Mouse (Mus musculus): ENCODE measurements at regions not wholly inside any gene's neighbourhood (a gene's known extent, or its start where the extent isn't known, plus 50 kb on each side); places are given as distances from the start of the nearest gene placed in this dataset.

DNA sequence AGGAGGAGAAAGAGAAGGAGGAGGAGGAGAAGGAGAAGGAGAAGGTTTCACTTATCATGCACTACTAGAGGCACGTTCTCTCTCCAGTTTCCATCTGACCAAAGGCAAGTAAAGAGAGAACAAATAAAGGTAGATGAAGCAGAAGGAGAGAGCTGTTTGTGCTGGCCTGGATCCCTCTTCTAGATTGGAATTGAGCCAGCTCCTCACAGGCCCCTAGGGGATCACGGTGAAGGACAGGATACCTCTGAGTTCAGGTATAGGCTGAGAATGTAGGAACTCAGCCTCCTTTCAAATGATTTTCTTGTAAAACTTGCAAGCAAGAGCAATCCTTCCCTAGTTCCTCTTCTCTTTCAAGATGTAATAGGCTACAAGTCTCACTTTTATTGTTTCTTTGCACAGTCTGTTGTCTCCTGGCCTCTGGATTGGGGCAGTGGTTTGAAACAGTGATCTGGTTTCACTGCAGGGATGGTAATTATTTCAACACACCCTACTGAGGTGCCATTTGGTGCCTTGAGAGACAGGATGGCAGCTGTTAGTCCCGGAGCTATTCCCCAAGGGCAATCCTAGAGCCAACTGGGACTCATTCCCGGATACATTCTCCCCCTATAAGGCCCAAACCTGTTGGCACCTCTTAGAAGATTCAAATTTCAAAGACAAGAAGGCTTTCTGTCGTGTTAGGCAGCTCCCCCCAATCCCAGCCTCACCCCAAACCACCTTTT is 134.8 kb downstream of the Gm9817 start:
- DNase-seq = no peak

DNA sequence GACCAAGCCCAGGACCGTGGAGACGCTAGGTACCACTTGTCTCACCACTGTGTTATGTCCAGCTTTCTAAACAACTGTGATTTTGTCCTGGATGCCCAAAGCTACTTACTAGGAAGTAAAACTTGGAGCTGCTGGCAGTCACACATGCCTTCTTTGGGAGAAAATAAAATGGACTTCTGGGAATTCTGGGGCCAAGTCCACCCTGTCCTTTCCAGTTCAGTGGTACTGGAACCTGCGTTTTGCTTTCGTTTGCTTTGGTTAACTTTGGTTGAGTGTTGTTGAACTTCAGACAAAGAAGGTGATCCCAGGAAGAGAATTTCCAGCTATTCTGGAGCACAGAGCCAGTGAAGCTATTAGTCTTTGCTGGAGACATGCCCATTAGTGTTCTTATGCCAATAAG is 139.8 kb downstream of the Gm9817 start:
- no peak for DNase-seq

DNA sequence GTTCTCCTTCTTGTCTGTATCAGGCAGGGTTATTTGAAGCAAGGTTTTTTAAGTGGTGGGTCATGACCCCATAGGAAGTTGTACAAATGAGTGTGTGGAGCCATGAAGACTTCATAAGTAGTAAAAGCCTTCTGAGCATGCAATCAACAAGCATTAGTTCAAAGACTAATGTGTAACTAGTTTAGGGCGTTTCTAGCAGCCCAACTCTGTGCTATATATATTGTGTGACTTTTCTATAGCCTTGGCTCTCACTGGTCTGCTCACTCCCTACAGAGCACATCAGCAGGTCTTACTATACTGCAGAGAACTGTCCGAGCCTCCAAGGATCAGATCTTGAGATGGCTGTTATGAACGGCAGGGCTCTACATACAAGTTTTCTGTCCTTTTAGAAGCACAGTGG is 141.2 kb downstream of the Gm9817 start:
- DNase-seq = no peak

DNA sequence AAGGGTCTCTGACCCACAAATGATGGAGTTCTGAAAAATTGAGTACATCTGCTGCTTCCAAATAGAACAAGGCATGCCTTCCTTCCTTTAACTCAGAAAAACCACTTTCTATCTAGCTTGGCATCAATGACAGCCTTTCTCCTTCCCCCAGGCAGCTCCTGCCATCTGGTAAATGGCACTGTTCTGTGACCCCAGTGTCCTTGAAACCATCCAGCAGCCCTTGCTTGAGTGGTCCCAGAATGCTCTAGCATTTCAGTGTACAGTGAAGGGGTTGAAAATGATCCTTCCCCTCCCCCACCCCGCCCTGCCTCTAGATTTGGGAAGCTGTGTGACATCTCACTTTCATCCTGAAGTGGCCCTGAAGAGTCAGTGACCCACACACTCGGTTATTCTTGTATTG is 152.3 kb downstream of the Gm9817 start:
- DNase-seq = no peak

DNA sequence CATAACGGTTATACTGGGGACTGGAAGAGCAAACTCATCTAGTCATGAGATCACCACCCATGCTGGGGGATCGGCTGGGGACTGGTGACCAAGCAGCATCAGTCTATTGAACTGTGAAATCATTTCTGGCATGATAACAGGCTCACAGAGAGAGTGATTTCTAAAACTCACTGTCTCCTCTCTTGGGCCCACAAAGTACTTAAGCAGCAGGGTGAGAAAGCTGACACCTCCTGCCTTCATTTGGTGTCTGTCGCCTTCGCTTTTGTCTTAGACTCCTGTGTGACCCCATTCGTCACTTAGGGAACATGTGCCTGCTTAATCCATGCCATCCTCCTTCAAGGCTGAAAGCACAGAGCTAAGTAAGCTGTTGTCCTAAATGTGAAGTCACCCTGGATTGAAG is 154.3 kb upstream of the Mylip start:
- no peak for DNase-seq

DNA sequence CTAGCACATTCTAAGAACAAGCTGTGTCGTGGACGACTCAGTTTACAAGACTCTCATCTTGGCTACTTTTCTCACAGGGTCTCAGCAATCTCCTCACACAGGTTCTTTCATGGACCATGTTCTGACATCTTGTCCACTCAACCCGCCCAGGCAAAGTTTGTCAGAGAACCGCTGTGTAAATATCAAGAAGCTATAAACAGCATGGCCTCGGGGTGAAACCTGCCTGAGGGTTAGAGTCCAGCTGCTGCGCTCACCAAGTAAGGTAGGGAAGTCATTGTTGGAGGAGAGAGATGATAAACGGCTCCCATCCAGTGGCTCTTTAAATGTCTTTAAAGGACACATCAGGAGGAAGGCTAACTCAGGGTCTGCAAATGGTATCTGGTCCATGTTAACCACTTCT is 151.3 kb upstream of the Mylip start:
- no peak for DNase-seq

DNA sequence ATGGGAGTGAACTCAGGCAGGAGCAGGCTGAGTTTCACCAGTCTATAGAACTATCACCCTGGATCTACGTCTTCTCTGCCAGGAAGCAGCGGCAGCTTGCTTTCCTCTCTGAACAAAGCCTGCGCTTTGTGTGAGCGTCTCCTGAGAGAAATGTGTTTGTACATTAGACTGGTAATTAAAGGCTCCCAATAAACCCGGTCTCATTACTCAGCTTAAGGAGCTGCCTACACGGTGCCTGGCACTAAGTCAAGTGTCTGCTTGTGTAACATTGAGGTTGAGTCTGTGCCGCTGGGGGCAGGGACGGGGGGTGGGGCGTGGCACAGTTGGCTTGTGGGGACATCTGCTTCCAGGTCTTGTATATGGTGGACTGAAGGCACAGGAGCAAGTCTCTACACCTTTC is 150.4 kb upstream of the Mylip start:
- peak; percentile 36 to 50 for DNase-seq

DNA sequence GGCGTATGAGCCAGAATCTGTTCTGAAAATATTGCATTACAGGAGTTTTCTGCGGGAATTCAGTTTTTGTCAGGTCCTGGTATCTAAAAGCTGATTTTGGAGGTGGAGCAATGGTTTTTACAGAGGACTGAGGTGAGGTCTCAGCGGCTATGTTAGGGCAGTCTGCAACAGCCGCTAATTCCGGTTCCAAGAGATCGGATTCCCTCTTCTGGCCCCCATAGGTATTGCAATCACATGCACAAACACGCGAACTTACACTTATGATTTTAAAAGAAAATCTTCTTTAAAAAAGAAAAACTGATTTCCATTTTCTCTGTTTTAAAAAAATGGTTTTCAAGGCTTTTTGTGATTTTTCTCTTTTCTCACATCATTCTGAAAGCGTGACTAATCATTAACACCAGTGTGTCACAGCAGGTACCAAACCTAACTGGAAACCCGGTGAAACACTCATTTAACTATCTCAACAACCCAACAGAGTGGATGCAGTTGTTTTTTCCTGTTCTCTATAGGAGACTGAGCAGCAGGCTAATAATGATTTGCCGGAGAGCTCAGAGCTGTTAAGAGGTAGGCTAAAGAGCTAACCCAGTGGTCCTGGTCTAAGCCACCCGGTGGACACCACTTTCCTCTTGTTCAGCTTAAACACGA is 149.4 kb upstream of the Mylip start:
- no peak for DNase-seq

DNA sequence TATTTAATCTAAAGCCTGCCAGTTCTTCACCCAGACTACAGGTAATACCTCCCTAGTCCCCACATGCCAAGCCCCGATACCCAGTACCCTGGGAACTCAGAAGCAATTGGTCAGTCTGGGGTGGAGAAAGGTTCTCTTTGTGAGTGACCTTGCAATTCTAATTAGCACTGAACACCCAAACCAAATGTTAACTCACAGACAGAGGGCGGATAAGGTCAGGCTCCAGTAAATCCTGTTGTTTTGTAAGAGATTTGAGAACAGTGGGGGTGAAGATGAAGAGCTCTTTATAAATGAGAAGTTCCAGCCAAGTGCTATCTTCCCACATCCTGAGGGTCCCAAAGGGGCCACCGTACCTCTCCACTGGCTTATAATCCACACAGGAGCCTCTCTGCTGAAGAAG is 147.3 kb upstream of the Mylip start:
- no peak for DNase-seq

DNA sequence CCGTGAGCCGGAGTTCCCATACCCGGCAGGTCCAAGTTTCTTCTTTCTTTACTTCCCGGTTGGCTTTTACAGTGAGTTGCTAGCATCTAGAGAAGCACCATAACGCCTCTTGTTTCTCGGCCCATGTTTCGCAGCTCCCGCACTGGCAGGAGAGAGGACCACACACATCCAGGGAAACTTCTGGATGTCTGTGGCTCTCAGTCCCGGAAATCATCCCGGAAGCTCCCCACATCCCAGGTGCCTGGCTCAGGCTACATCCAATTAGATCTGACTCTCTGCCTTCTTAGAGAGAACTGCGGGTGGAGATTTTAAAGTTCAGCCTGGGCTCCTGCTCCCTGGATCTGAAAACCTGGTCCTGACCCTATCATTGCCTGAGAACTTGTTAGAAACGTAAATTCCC is 146.8 kb upstream of the Mylip start:
- DNase-seq = no peak

DNA sequence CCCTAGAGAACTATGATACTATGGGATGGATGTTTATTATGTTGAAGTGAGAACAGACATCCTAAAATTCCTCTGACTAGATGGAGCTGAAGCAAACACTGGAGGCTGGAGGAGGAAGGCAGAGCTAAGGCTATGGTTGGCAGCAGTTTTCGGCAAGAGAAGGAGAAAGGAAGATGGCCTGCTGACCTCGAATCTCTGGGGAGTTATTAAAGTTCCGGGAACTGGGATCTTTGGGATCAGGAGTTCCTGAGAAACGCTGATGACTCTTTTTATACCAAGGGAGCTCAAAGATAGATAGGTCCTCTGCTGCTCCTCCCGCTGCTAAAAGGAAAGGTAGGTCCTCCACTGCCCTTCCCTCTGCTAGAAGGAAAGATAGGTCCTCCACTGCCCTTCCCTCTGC is 143.9 kb upstream of the Mylip start:
- no peak for DNase-seq

DNA sequence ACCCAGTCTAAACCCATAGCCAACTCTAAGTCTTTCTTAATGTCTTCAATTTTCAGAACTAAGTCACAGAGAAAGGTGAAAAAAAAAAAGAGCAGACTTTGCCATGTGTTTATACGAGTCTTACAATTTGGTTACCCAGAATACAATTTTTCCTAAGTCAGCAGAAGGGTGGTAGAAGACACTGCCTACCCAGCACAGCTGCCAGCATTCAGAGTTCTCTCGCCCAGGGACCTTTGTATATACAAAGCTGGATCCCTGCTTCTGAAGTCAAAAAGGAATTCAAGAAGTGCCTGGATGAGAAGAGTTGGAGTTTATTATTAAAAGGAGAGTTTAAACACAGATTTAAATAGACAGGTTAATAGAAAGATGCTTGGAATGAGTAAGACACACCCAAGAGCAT is 143.2 kb upstream of the Mylip start:
- DNase-seq = no peak

DNA sequence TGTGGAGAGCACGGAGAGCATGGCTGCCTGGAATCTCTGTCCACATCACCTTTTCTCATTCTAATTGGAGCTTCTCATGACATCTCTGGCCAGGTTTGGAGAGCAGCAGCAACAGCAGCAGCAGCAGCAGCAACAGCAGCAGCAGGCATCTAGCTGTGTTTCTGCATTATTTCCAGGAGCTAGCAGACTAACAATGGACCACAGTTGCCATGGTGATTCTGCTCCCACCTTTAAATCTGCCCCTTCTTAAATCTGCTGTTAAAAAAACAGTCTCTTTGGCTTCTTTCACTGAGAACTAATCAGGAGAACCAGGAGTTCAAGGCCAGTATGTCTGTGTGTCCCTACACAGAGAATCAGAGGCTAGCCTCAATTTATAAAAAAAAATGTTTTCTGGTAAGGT is 139.5 kb upstream of the Mylip start:
- DNase-seq = no peak

DNA sequence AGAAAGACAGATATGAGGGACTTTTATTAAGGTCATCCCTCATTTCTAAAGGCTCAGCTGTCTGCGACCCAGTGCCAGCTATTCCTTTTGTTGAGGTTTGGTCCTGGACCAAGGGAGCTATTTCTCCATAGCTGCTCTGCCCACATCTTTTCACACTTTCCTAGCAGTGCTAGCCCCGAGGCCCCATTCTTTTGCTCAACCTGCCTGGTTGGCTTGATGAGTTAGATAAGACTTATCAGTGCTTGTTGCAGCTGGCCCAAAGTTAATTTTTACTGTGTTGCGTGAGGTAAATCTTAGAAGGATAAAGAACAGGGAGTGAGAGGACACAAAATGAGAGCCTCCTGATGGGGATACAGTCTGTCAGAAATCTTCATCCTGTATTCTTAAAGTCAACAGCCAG is 138.5 kb upstream of the Mylip start:
- DNase-seq = no peak

DNA sequence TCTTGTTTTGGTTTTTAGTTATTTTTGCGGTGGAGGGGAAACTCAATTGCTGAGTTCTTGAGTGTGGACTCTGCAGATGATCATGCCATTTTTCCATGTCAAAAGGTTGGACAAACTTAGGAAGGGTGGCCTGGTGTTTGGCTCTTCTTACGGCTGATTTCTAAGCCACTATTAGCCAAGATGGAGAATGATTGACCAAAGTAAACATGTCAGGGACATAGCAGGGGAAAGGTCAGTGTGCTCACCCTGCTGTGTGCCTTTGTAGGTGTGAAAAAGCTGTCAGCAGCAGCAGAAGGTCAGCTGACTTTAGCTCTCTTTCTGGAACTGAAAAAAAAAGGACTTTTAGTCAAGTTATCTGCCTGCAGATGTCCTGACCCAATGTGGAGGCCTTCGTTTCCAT is 137.4 kb upstream of the Mylip start:
- DNase-seq = no peak

DNA sequence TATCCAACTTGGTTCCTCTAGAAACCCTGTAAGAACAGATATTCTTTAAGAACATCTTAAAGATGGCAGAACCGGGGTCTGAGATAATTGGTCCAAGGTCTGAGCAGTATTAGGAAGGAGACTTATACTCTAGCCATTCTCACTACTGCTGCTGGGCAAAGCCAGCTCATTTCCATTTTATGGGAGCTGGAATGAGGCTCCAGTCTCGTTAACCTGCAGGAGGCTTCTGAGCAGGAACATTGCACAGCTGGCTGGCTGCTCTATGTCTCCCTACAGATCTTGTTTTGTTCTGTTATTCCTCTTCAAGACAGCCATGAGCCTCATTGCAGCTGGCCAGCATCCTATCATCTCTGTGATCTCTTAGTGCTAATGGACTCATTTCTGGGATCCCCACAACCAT is 136.3 kb upstream of the Mylip start:
- no peak for DNase-seq

DNA sequence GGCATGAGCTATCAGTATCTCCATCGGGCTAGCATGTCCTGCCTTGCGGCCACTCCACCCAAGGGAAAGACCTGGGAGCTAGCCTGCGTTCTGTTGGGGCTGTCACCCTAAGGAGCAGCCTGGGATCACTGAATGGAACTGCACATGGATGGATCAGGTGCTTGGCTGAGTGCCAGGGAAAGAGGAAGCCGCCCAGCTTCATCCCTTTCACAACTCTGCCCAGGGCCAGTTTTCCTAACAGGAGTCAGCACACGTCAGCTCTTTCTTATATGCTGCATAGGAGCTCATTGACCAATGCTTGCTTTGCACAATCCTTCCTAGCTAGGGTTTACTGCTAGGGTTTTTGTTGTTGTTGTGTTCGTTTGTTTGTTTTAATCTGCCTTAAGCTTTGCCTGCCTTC is 134.3 kb upstream of the Mylip start:
- DNase-seq = no peak

DNA sequence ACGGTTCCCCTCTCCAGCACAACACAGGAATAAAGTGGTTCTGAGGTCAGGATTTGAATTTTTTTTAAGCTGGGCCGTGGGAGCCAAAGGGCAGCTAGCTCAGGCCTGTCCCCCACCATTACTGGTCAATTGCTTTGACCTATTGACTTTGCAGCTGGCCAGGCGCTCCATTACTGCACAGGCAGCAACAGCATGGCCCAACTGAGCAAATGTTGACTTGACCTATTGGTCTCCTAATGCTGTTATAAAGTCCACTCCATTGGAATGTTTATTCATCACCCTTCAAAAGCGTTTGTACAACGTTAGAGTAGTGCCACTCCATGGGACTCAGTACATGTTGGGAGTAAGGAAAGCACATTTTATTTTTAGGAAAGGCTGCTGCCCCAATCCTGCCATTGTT is 127.5 kb upstream of the Mylip start:
- no peak for DNase-seq

DNA sequence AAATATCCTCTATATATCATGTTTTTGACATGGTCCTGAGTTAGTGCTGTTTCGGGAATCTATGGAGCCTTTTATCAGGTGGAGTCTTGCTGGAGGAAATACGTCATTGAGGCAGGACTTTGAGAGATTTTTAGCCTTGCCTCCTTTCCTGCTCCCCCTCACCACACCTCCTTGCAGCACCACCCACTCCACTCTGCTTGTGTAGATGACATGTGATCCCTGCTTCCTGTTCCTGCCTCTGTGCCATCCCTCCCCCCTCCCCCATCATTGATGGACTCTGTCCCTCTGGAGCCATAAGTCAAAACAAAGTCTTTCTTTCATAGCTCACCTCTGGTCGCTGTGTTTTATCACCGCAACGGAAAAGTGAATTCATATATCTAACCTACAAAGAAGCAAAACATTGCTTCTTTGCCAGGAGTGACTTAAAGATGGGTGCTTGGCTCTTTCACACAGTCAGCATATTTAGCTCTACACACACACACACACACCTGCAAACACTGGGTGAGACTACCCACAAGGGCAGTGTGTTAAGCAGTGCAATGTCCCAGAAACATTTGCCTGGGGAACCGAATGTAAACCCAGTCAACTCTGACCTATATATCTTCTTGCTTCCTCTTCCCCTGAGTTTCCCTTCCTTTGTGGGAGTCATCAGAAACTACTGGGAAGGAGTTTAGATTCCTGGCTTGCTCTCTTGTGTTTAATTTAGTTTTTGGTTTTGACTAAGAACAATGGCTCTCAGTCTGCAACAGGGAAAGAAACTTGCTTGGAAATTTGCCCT is 123.1 kb upstream of the Mylip start:
- DNase-seq = no peak

DNA sequence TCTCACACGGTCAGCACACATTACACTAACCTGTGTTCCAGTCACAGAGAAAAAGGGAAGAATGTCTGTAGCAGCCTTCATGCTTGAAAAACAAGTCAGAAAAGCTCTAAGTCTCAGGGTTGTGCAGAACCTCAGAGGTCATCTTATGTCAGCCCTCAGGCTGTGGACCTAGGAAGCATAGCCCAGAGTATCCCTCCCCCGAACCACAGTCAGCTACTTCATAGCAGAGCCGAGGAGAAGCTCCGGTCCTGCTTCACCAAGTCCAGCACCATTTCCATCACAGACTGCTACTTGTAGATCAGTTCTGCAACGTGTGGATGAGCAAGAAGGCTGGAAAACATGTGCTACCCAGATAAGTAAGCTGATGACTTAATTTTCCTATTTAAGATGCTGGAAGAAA is 122.1 kb upstream of the Mylip start:
- DNase-seq = no peak

DNA sequence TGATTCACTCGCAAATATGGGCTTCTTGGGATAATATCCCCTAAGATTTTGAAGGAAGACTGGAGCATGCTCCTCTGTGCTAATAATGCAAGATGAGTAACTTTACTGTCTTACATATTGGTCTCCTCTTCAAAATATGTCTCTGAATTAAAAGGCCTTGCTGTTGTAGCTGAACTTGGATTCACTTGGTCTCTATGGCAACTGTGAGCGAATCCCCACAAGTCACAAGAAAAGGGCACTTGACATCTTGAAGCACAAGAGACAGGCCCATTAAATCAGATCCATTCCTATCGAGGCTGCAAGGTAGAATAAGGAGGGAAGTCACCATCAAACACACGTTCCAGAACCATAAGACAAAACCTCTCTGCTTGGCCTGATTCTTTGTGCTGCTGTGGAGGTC is 121.6 kb upstream of the Mylip start:
- no peak for DNase-seq

DNA sequence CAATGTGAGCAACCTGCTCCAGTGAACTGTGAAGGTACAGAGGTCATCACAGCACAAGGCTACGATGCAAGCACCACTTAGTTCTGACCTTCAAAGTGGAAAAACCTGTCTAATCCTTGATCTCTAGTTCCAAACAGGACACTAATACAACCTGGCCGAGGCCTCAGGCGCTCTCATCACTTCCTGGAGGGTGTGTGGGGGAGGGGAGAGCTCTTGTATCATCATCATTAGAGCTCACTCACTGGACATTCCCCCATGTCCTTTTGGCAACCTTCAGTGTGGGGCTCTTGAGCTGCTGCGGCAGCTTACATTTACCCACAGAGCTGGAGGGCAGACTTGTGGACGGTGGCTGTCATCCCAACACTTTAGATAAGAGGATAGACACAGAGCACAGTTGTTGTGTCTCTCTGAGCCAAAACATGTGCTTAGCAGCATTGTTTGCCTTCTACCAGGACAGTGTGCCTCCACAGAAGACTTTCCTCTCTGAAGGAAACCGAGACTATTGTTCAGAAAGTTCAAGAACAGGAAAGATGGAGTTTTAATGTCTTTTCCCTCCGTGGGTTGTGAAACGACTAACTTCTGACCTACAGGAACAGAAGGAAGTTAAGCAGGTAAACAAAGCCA is 115.2 kb upstream of the Mylip start:
- DNase-seq = no peak

DNA sequence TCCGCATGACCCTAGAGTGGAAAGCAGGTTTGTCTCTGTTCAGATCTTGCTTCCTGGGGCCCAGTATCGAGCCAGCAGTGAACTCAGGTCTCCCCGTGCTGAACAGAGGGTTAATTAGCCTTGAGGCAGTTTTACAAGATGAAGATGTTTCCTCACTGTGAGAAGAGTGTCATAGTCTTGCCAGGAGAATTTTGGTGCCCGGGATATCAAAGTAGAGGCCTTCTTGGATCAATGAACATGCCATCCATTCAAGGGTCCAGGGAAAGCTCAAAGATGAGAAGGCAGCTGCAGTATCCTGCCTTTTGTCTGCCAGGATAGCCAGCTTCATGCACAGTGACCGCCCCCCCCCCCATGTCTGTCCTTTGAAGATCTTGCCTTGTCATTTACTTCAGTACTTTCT is 114.2 kb upstream of the Mylip start:
- DNase-seq = no peak

Data from adrenal gland, postnatal 36 days (tissue).